Mouse (Mus musculus) midbrain, embryonic 11.5 days (tissue): ENCODE results near the gene Gm49405. TPM values are rescaled to one million over a fixed set of nuclear protein-coding genes. Genes with fewer than 3 reads are reported as not detected.
A peak's percentile ranks its signal among the peaks of the same experiment; 100 is the strongest.
"Not testable (repeated sequence)": the region's sequence is repeated elsewhere in the genome, so short reads cannot be mapped to it uniquely, and the experiment has no call there.

ENCODE experiments used
- ATAC-seq: fragments of 200-750 bp; cut with Nextera tagmentation; 2 replicates; pipeline ENCODE4 v1.8.0; 2017; ENCODE audit warnings: moderate TSS enrichment, moderate library complexity; ENCODE audit not compliant: low FRiP score
- DNase-seq: peaks from one replicate; pipeline ENCODE4 v3.0.0; 2015; ENCODE audit warnings: low spot score; ENCODE audit errors: missing footprints
- H3K27ac ChIP-seq: fragments of 300-500 bp; sonication (generic); 2 replicates; pipeline ENCODE4 v1.5.1; 2014; ENCODE audit warnings: low read depth, low read length
- H3K27me3 ChIP-seq: fragments of 300-500 bp; sonication (generic); 2 replicates; pipeline ENCODE4 v1.6.1; 2014; ENCODE audit warnings: mild to moderate bottlenecking, low read length, moderate library complexity, mixed read lengths; ENCODE audit not compliant: control insufficient read depth, insufficient read depth
- H3K36me3 ChIP-seq: fragments of 300-500 bp; sonication (generic); 2 replicates; pipeline ENCODE4 v1.6.1; 2014; ENCODE audit warnings: mild to moderate bottlenecking, low read length, moderate library complexity, mixed read lengths; ENCODE audit not compliant: control insufficient read depth, insufficient read depth
- H3K4me1 ChIP-seq: fragments of 300-500 bp; sonication (generic); 2 replicates; pipeline ENCODE4 v1.6.1; 2014; ENCODE audit warnings: low read length; ENCODE audit not compliant: control insufficient read depth, insufficient read depth
- H3K4me2 ChIP-seq: fragments of 300-500 bp; sonication (generic); 2 replicates; pipeline ENCODE4 v1.6.1; 2014; ENCODE audit warnings: mild to moderate bottlenecking, moderate library complexity
- H3K4me3 ChIP-seq: fragments of 300-500 bp; sonication (generic); 2 replicates; pipeline ENCODE4 v1.5.1; 2014; ENCODE audit warnings: low read depth, low read length
- H3K9ac ChIP-seq: fragments of 300-500 bp; sonication (generic); 2 replicates; pipeline ENCODE4 v1.6.1; 2014; ENCODE audit warnings: low read length
- H3K9me3 ChIP-seq: fragments of 300-500 bp; sonication (generic); 2 replicates; pipeline ENCODE4 v1.6.1; 2016; ENCODE audit warnings: low read length; ENCODE audit not compliant: control insufficient read depth
- WGBS: fragments of 180-500 bp; shearing (Covaris S2); extraction: QIAGEN DNeasy Blood & Tissue Kit; methylation state at CpG from one replicate; pipeline ENCODE4 v1.1.7; 2014; 5-methylcytosine and 5-hydroxymethylcytosine counted together
- polyA plus RNA-seq: library from polyadenylated mRNA; unstranded; fragments of >200 nt; fragmentation: Nextera tagmentation; extraction: Ambion mirVana; gene quantifications from 2 replicates; pipeline ENCODE4 v1.2.1, GENCODE M21; 2014

Gm49405 gene
- 0.87 and 1.5 TPM in 2 replicates for polyA plus RNA-seq

- peak; percentile 94 for ATAC-seq
- WGBS = under 1% methylated on average over 64 of the region's 64 CpGs
Observed at GRCm38 (mm10) chr19:4000119-4000900, at the start of gene Gm49405, which contains the start of gene Nudt8. Gm49405 (plus strand) TSS chr19:4000626. Nudt8 (plus strand) TSS chr19:4000580.

GRCm38 (mm10) chr19:3951461-3951860, 49.0 kb upstream of the Gm49405 start:
- H3K9me3 ChIP-seq = no peaks in the 10 kb centered on the region
- H3K9ac ChIP-seq = no peak overlapping the region
- H3K4me3 ChIP-seq = no peak overlapping the region

More at GRCm38 (mm10) chr19:4000119-4000900, at the start of gene Gm49405, which contains the start of gene Nudt8:
- Histone ChIP-seq H3K9me3 (no peaks in the 10 kb centered on the region), H3K36me3 (no peaks in the 10 kb centered on the region), H3K27ac (peak within 1 kb of the TSS; percentile 86), H3K4me3 (peak within 1 kb of the TSS; percentile 50), H3K9ac (peak within 1 kb of the TSS; percentile 91), H3K4me1 (peaks cover 13% of the 10 kb centered on the region), H3K27me3 (peaks cover 3% of the 10 kb centered on the region; the same call in 1 of the 2 replicates), H3K4me2 (peak within 1 kb of the TSS; percentile 93)
- peak; percentile 99 for DNase-seq

GRCm38 (mm10) chr19:3952099-3952498, 48.3 kb upstream of the Gm49405 start:
- WGBS = 65% methylated on average over 1 of the region's 1 CpGs
- no peaks in the 10 kb centered on the region for H3K4me1 ChIP-seq
- H3K4me3 ChIP-seq = no peak overlapping the region
- H3K27me3 ChIP-seq = no peaks in the 10 kb centered on the region
- no peaks in the 10 kb centered on the region for H3K9me3 ChIP-seq
- DNase-seq (no peak), ATAC-seq (no peak)
- H3K9ac ChIP-seq = no peak overlapping the region
- no peak overlapping the region for H3K27ac ChIP-seq
- H3K4me2 ChIP-seq = no peak overlapping the region
- no peaks in the 10 kb centered on the region for H3K36me3 ChIP-seq

More at GRCm38 (mm10) chr19:3951461-3951860, 49.0 kb upstream of the Gm49405 start:
- no peaks in the 10 kb centered on the region for H3K27me3 ChIP-seq
- no peak overlapping the region for H3K27ac ChIP-seq
- H3K36me3 ChIP-seq = no peaks in the 10 kb centered on the region
- DNase-seq = peak; percentile 19
- ATAC-seq = no peak
- H3K4me2 ChIP-seq = no peak overlapping the region
- no peaks in the 10 kb centered on the region for H3K4me1 ChIP-seq

GRCm38 (mm10) chr19:3955033-3955432, 45.4 kb upstream of the Gm49405 start:
- H3K27ac ChIP-seq = no peak overlapping the region
- DNase-seq (peak; percentile 39), ATAC-seq (no peak)
- H3K36me3 ChIP-seq = no peaks in the 10 kb centered on the region
- no peak overlapping the region for H3K4me3 ChIP-seq
- no peaks in the 10 kb centered on the region for H3K9me3 ChIP-seq
- no peak overlapping the region for H3K9ac ChIP-seq
- H3K27me3 ChIP-seq = no peaks in the 10 kb centered on the region
- WGBS = 82% methylated on average over 3 of the region's 3 CpGs
- H3K4me2 ChIP-seq = no peak overlapping the region
- no peaks in the 10 kb centered on the region for H3K4me1 ChIP-seq

GRCm38 (mm10) chr19:3955804-3956203, 44.6 kb upstream of the Gm49405 start:
- DNase-seq = no peak
- WGBS = 59% methylated on average over 4 of the region's 4 CpGs
- ATAC-seq = no peak

GRCm38 (mm10) chr19:3957296-3958036, 43.0 kb upstream of the Gm49405 start:
- WGBS = 75% methylated on average over 5 of the region's 5 CpGs
- H3K27me3 ChIP-seq, H3K4me3 ChIP-seq, H3K9ac ChIP-seq, H3K4me1 ChIP-seq, ATAC-seq, H3K36me3 ChIP-seq, H3K4me2 ChIP-seq, H3K27ac ChIP-seq, H3K9me3 ChIP-seq: not testable (repeated sequence)
- peak; percentile 17 for DNase-seq

More at GRCm38 (mm10) chr19:3955804-3956203, 44.6 kb upstream of the Gm49405 start:
- Histone ChIP-seq H3K27me3 (no peaks in the 10 kb centered on the region), H3K4me3 (no peak overlapping the region), H3K9me3 (no peaks in the 10 kb centered on the region), H3K27ac (no peak overlapping the region), H3K4me2 (no peak overlapping the region), H3K4me1 (no peaks in the 10 kb centered on the region), H3K36me3 (no peaks in the 10 kb centered on the region), H3K9ac (no peak overlapping the region)

GRCm38 (mm10) chr19:3958470-3958869, 42.0 kb upstream of the Gm49405 start, which contains the start of gene Aldh3b3:
Aldh3b3 (plus strand) TSS chr19:3958645.
- 79% methylated on average over 4 of the region's 4 CpGs for WGBS
- Histone ChIP-seq H3K4me3 (no peak within 1 kb of the TSS), H3K9ac (no peak within 1 kb of the TSS), H3K36me3 (no peaks in the 10 kb centered on the region), H3K9me3 (no peaks in the 10 kb centered on the region), H3K27me3 (no peaks in the 10 kb centered on the region), H3K4me2 (no peak within 1 kb of the TSS), H3K27ac (no peak within 1 kb of the TSS), H3K4me1 (no peaks in the 10 kb centered on the region)
- no peak for DNase-seq
- ATAC-seq = no peak

- no peak for ATAC-seq
- Histone ChIP-seq H3K9me3 (no peaks in the 10 kb centered on the region), H3K27me3 (no peaks in the 10 kb centered on the region), H3K4me1 (no peaks in the 10 kb centered on the region), H3K4me2 (no peak overlapping the region), H3K9ac (no peak overlapping the region), H3K36me3 (no peaks in the 10 kb centered on the region), H3K27ac (no peak overlapping the region), H3K4me3 (no peak overlapping the region)
- no peak for DNase-seq
Observed at GRCm38 (mm10) chr19:3959030-3959429, 41.4 kb upstream of the Gm49405 start.

- DNase-seq (no peak), ATAC-seq (no peak)
- Histone ChIP-seq H3K36me3 (no peaks in the 10 kb centered on the region), H3K4me1 (no peaks in the 10 kb centered on the region), H3K27me3 (no peaks in the 10 kb centered on the region), H3K4me2 (no peak overlapping the region), H3K9ac (no peak overlapping the region), H3K27ac (no peak overlapping the region), H3K9me3 (no peaks in the 10 kb centered on the region), H3K4me3 (no peak overlapping the region)
- 78% methylated on average over 5 of the region's 5 CpGs for WGBS
Observed at GRCm38 (mm10) chr19:3960211-3960610, 40.2 kb upstream of the Gm49405 start.
